ENCODE assay signal across 21 mouse cellular contexts in the genomic region with DNA sequence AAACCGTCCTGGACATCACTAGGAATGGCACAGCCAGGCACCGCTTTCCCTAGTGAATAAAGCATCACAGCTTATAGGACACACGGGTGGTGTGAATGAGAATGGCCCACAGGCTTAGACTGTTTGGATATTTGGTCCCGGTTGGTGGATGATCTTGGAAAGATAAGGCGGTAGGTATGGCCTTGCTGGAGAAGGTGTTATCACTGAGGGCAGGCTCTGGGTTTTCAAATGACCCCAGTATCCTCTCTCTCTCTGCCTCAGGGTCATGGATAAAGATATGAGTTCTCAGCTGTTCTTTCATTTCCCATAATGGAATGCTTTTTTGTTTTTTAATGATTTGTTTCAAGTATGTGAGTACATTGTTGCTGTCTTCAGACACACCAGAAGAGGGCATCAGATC. TPM values are rescaled to one million over a fixed set of nuclear protein-coding genes. Genes with fewer than 3 reads are reported as not detected.
DNase-seq lines count a peak whose midpoint lies in the region; ATAC-seq and TF ChIP-seq lines count a peak whose summit lies in the region.
"Had no signal": no experiment of that assay in that cellular context is flagged by ENCODE, and none has a peak within 500 bp of the region (broad histone marks: within the 10 kb centered on the region; RNA-seq: fewer than 3 reads in every experiment).

No protein-coding gene starts in this region.

- intact Hi-C loops in heart, adult 2 months (cut with DNase I) = no loop called here

- TF ChIP-seq POLR2A in heart, adult 2 months (IDR thresholded peaks at IDR 0.05; ENCODE audit: insufficient read depth, low read depth, low read length) = no peak

- H3K36me3 ChIP-seq in heart, embryonic 11.5 days (ENCODE audit: control insufficient read depth, insufficient read depth, low read length) = no peaks in the 10 kb centered on the region
- H3K36me3 ChIP-seq in heart, adult 2 months (ENCODE audit: control insufficient read depth, insufficient read depth, low read length) = no peaks in the 10 kb centered on the region; the same call in 1 of the 2 replicates
- peaks cover 3% of the 10 kb centered on the region for H3K36me3 ChIP-seq in stomach, postnatal 0 days (ENCODE audit: control insufficient read depth, insufficient read depth, low read length)

- 0 out of 2 replicates have a peak, but pooled peaks have one; percentile 35 for ATAC-seq in heart, embryonic 11.5 days (replicated peaks; ENCODE audit: insufficient number of reproducible peaks, low FRiP score, low TSS enrichment)
- ATAC-seq in stomach, postnatal 0 days (ENCODE audit: low FRiP score, low TSS enrichment) = 0 out of 2 replicates have a peak, but pooled peaks have one; percentile 18
- ATAC-seq: activated CD4-positive, CD25-positive, alpha-beta regulatory T cell, adult 4 months; CD4-positive, CD25-positive, alpha-beta regulatory T cell, adult 4 months; Patski had no signal

- H3K27ac ChIP-seq in heart, embryonic 11.5 days (ENCODE audit: low read depth, low read length) = no peak overlapping the region
- H3K27ac ChIP-seq in heart, adult 2 months = no peak overlapping the region
- no peak overlapping the region for H3K27ac ChIP-seq in layer of hippocampus, adult 2 months
- H3K27ac ChIP-seq in stomach, postnatal 0 days (replicated peaks) = no peak overlapping the region

- no peak for DNase-seq in heart, adult 2 months
- no peak for DNase-seq in layer of hippocampus, adult 2 months (ENCODE audit: low spot score in 2 of 2)
- DNase-seq in layer of hippocampus, adult 9-10 months (ENCODE audit: low spot score) = no peak
- no peak for DNase-seq in stomach, postnatal 0 days (ENCODE audit: low spot score)
- DNase-seq in urinary bladder, postnatal 4 days (ENCODE audit: low spot score in 2 of 2) = no peak
- DNase-seq: adrenal gland, adult 2 months; adrenal gland, adult 8-10 months; adrenal gland, postnatal 10 days; adrenal gland, postnatal 14 days; adrenal gland, postnatal 25 days; adrenal gland, postnatal 36 days; B cell, adult 2 months; cerebellum, adult 11 months; cerebellum, adult 11-12 months; cerebellum, adult 18-20 months had no signal

- no peak overlapping the region for H3K9ac ChIP-seq in heart, embryonic 11.5 days (ENCODE audit: low read depth, low read length)
- no peak overlapping the region for H3K9ac ChIP-seq in heart, adult 2 months (ENCODE audit: low read depth, low read length)
- no peak overlapping the region for H3K9ac ChIP-seq in stomach, postnatal 0 days (ENCODE audit: low read length)

- no peaks in the 10 kb centered on the region for H3K9me3 ChIP-seq in heart, embryonic 11.5 days (replicated peaks; ENCODE audit: control insufficient read depth, low read length)
- no peaks in the 10 kb centered on the region for H3K9me3 ChIP-seq in stomach, postnatal 0 days (ENCODE audit: control insufficient read depth, low read length)
- H3K9me3 ChIP-seq: G1E had no signal

- no peaks in the 10 kb centered on the region; the same call in 1 of the 2 replicates for H3K79me2 ChIP-seq in heart, adult 2 months (replicated peaks; ENCODE audit: control insufficient read depth, insufficient read depth, low read length)

- no peak overlapping the region for H3K4me2 ChIP-seq in heart, embryonic 11.5 days
- no peak overlapping the region for H3K4me2 ChIP-seq in stomach, postnatal 0 days (replicated peaks; ENCODE audit: low read depth)

- H3K4me1 ChIP-seq in heart, embryonic 11.5 days (ENCODE audit: control insufficient read depth, insufficient read depth, low read length) = no peaks in the 10 kb centered on the region
- H3K4me1 ChIP-seq in heart, adult 2 months (ENCODE audit: control insufficient read depth, insufficient read depth, low read length) = no peaks in the 10 kb centered on the region
- H3K4me1 ChIP-seq in stomach, postnatal 0 days (replicated peaks; ENCODE audit: control insufficient read depth, insufficient read depth) = no peaks in the 10 kb centered on the region

- TF ChIP-seq CTCF in heart, adult 2 months (IDR thresholded peaks at IDR 0.05) = no peak
- peak; percentile 24 for TF ChIP-seq CTCF in layer of hippocampus, adult 2 months (conservative IDR thresholded peaks at IDR 0.05)
- no peak for TF ChIP-seq CTCF in stomach, postnatal 0 days (IDR thresholded peaks at IDR 0.05; ENCODE audit: low read depth)

- no peaks in the 10 kb centered on the region for H3K27me3 ChIP-seq in heart, embryonic 11.5 days (ENCODE audit: control insufficient read depth, insufficient read depth, low read length)
- H3K27me3 ChIP-seq in heart, adult 2 months (ENCODE audit: control insufficient read depth, insufficient read depth, low read length) = no peaks in the 10 kb centered on the region
- no peaks in the 10 kb centered on the region for H3K27me3 ChIP-seq in stomach, postnatal 0 days (ENCODE audit: control insufficient read depth, insufficient read depth, low read length)
- H3K27me3 ChIP-seq: CH12.LX, Patski had no signal

- 85% methylated on average over 5 of the region's 5 CpGs for WGBS in heart, embryonic 11.5 days (ENCODE audit: insufficient replicate concordance)
- 92% methylated on average over 5 of the region's 5 CpGs for WGBS in heart, adult 2 months
- 93% methylated on average over 5 of the region's 5 CpGs for WGBS in stomach, postnatal 0 days

- no peak overlapping the region for H3K4me3 ChIP-seq in heart, embryonic 11.5 days (ENCODE audit: low read depth, low read length)
- no peak overlapping the region for H3K4me3 ChIP-seq in heart, adult 2 months
- no peak overlapping the region for H3K4me3 ChIP-seq in layer of hippocampus, adult 2 months
- no peak overlapping the region for H3K4me3 ChIP-seq in stomach, postnatal 0 days (ENCODE audit: low read depth, low read length)

- no peak for TF ChIP-seq EP300 in heart, adult 2 months (IDR thresholded peaks at IDR 0.05; ENCODE audit: insufficient read depth, low read depth, low read length)
- TF ChIP-seq EP300 in stomach, postnatal 0 days (optimal IDR thresholded peaks at IDR 0.05) = no peak

RNA-seq across cellular contexts. Expression of a gene that starts 15.2 kb away (rescaled TPM):
- 9.6 and 10.1 TPM in 2 replicates for polyA plus RNA-seq in heart, embryonic 11.5 days (2014; fragmentation: Nextera tagmentation; extraction: Ambion mirVana)
- total RNA-seq in heart, adult 2 months (2021) = 10 to 100 TPM in 1 of 2 experiments, 1 to 10 TPM in 1; 7.9 to 11.6 TPM
- polyA plus RNA-seq in heart, adult 2 months (2012; rRNA removed) = 6.4 and 8.6 TPM in 2 replicates
- 10 to 100 TPM; 19.7 to 20.9 TPM for total RNA-seq in layer of hippocampus, adult 2 months (2021)
- polyA plus RNA-seq in stomach, postnatal 0 days (2015; fragmentation: Nextera tagmentation; extraction: Ambion mirVana) = 6.9 and 7.8 TPM in 2 replicates
